Mouse (Mus musculus) testis, adult 2 months (tissue): ENCODE data around the gene Gmnn. TPM values are rescaled to one million over a fixed set of nuclear protein-coding genes. Genes with fewer than 3 reads are reported as not detected.

ENCODE experiments used
- H3K27ac ChIP-seq: fragments of 200-500 bp; 2 replicates; pipeline ENCODE4 v1.5.1; 2012; ENCODE audit warnings: low read depth, low read length; ENCODE audit not compliant: control insufficient read depth, insufficient read depth
- H3K27me3 ChIP-seq: fragments of 200-500 bp; 2 replicates; pipeline ENCODE4 v1.6.1; 2012; ENCODE audit warnings: mild to moderate bottlenecking, low read length, moderate library complexity; ENCODE audit not compliant: control insufficient read depth, insufficient read depth
- H3K36me3 ChIP-seq: fragments of 200-500 bp; 2 replicates; pipeline ENCODE4 v1.6.1; 2012; ENCODE audit warnings: mild to moderate bottlenecking, low read length; ENCODE audit not compliant: control insufficient read depth, insufficient read depth
- H3K4me1 ChIP-seq: fragments of 200-500 bp; 2 replicates; pipeline ENCODE4 v1.6.1; 2012; ENCODE audit warnings: low read length; ENCODE audit not compliant: control insufficient read depth, insufficient read depth
- H3K4me3 ChIP-seq: fragments of 200-500 bp; 2 replicates; pipeline ENCODE4 v1.5.1; 2012; ENCODE audit warnings: low read depth, mild to moderate bottlenecking, low read length, moderate library complexity, mixed read lengths; ENCODE audit not compliant: control insufficient read depth
- CTCF ChIP-seq: fragments of 200-500 bp; IDR thresholded peaks from 2 replicates; pipeline ENCODE4 v1.5.1; 2012; ENCODE audit warnings: low read depth, mild to moderate bottlenecking, inconsistent platforms, low read length, moderate library complexity; ENCODE audit not compliant: control insufficient read depth, insufficient read depth, insufficient replicate concordance
- POLR2A ChIP-seq: fragments of 200-500 bp; IDR thresholded peaks from 2 replicates; pipeline ENCODE4 v1.6.1; 2012; ENCODE audit warnings: low read depth, mild to moderate bottlenecking, inconsistent platforms, low read length, moderate library complexity; ENCODE audit not compliant: control insufficient read depth
- polyA plus RNA-seq: library from polyadenylated mRNA; depleted of rRNA; stranded (reverse); fragments of >200 nt; gene quantifications from 2 replicates; pipeline ENCODE4 v1.2.3, GENCODE M21; 2012

Gmnn gene
- polyA plus RNA-seq, 1 experiment, result 11.0 TPM

DNA sequence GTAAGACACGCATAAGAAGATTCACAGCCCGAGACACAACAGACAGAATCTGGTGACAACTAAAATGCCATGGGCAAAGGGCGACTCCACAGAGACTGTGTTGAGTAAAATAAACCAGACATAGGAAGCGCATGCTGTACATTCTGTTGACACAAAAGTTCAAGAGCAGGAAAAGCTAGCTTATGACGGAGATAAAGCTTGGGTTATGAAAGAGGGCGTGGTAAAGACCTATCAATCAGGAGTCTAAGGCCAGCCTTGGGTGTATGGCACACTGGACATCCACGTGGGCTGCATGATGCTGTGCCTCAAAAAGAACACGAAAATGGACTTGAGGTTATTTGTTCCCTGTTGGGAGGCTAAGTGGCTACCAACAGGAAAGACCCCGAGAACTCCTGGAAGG is 45.3 kb downstream of the Gmnn start:
- Histone ChIP-seq H3K27ac (no peak overlapping the region), H3K27me3 (no peaks in the 10 kb centered on the region), H3K4me1 (peaks cover 15% of the 10 kb centered on the region), H3K4me3 (no peak overlapping the region), H3K36me3 (no peaks in the 10 kb centered on the region)
- TF ChIP-seq POLR2A (no peak), CTCF (no peak)

DNA sequence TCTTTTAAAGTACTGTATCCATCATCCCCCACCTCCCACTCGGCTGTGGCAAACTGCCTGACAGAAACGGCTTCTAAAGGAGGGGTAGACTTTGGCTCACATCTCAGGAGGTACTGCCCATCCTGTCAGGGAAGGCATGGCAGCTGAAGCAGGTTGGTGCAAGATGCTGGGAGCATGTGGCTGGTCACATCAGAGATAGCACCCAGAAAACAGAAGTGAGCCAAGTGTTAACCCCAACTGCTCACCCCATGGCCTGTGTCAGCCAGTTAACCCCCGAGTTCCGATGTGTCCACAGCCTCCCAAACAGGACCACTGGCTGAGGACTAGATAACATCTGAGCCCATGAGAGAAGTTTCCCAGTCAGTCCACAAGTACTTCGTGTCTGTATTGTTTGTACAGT is 46.1 kb downstream of the Gmnn start:
- no peak for TF ChIP-seq POLR2A
- TF ChIP-seq CTCF, result no peak
- Histone ChIP-seq H3K4me3 (no peak overlapping the region), H3K4me1 (peaks cover 15% of the 10 kb centered on the region), H3K27me3 (no peaks in the 10 kb centered on the region), H3K36me3 (no peaks in the 10 kb centered on the region), H3K27ac (peak overlapping the region; percentile 17; the same call in 1 of the 2 replicates)

DNA sequence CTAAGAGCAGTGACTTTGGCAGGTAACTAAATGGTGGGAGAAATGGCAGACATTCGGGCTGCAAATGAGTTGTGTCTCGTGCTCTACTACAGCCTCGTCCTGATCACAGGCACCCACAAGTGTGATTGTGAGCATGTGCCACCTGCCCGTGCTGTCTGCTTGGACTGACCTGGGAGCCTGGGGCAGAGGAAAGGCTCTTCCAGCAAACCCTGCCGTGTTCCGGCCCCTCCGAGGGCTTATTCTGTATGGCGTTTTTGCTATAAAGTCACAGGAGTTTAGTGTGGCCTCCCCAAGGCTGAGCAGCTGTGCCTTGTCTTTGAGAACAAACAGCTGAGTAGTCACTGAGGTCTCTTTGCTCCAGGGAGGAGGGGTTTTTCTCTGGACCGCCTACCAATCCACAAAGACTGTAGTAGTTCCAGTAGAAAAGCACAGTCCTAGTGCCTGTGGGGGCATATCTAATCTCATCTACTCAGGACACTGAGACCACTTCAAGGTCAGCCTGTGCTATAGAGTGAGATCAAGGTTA is 47.3 kb downstream of the Gmnn start:
- no peak for TF ChIP-seq POLR2A
- no peak for TF ChIP-seq CTCF
- no peaks in the 10 kb centered on the region for H3K27me3 ChIP-seq
- no peak overlapping the region for H3K4me3 ChIP-seq
- no peaks in the 10 kb centered on the region for H3K36me3 ChIP-seq
- H3K27ac ChIP-seq, result peak overlapping the region; percentile 65
- H3K4me1 ChIP-seq, result peaks cover 15% of the 10 kb centered on the region

DNA sequence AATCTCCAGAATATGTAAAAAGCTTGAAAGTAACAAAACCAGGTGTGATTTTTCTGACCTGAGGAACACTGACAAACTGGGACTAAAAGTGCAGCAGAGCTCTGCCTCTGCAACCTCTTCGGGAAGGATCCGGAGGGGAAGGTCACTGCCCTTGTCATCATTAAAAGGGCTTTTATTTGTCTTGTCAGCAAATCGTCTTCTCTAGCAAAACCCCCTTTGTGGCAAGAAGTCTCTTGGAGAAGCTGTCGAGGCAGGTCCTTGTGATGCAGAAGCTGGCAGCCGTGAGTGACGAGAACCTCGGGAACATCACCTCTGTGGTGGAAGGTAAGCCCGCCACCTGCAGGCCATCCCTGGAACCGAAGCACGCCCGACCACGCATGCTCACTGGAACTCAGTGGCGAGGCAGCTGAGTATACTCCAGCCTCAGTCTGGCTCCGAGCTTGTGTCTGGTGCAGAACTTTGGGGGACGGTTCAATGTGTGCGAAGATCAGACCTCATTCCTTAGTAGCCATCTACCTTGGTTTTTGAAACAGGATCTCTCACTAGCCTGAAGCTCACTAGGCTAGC is 48.2 kb downstream of the Gmnn start:
- no peak for TF ChIP-seq POLR2A
- TF ChIP-seq CTCF, result peak; percentile 96
- H3K27ac ChIP-seq, result peak overlapping the region; percentile 65; the same call in 1 of the 2 replicates
- H3K4me3 ChIP-seq, result peak overlapping the region; percentile 22
- H3K36me3 ChIP-seq, result no peaks in the 10 kb centered on the region
- H3K27me3 ChIP-seq, result no peaks in the 10 kb centered on the region
- H3K4me1 ChIP-seq, result peaks cover 15% of the 10 kb centered on the region

DNA sequence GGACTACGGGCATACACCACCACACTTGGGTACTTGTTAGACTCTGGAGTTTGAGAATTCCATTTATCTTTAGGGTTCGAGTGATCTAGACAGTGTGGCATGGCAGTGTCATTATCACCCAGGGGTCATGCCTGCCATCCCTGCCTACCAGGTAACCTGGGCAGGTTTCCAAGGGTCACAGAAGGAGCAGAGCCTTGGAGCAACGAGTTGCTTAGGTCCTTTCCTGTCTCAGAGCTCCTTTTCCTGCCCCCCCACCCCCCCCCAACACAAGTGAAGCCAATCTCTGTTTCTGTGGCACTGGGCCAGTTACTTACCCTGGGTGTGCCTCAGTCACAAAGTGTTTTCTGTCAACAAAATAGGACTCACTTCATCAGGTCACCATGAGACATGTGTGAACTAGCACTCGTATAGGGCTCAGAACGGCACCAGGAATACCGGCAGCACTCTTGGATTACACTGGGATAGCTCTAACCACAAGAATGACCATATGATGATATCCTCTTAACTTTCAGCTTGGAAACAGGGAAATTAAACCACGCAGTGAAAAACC is 49.1 kb downstream of the Gmnn start:
- TF ChIP-seq CTCF (no peak), POLR2A (no peak)
- H3K27ac ChIP-seq, result no peak overlapping the region
- H3K27me3 ChIP-seq, result no peaks in the 10 kb centered on the region
- H3K4me3 ChIP-seq, result no peak overlapping the region
- peaks cover 15% of the 10 kb centered on the region for H3K4me1 ChIP-seq
- H3K36me3 ChIP-seq, result no peaks in the 10 kb centered on the region

DNA sequence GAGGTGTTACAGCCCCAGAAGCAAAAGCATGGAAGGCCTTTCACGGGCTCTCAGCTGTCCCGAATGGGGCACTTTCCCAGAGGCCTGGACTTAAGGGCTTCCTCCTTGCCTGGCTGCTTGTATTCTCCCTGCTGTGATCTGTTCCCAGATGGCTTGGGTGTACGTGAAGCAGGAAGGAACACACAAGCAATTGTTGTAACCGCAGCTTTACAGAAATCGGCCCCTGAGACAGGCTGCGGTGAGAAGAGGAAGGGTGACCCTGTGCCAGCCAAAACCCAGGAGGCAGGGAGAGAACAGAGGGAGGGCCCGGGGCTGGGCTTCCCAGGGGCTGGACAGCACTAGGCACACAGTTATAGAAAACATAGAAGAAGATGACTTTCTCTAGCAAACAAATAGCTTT is 50.8 kb downstream of the Gmnn start:
- Histone ChIP-seq H3K27me3 (no peaks in the 10 kb centered on the region), H3K27ac (no peak overlapping the region)
- TF ChIP-seq POLR2A, result no peak
- no peak for TF ChIP-seq CTCF

DNA sequence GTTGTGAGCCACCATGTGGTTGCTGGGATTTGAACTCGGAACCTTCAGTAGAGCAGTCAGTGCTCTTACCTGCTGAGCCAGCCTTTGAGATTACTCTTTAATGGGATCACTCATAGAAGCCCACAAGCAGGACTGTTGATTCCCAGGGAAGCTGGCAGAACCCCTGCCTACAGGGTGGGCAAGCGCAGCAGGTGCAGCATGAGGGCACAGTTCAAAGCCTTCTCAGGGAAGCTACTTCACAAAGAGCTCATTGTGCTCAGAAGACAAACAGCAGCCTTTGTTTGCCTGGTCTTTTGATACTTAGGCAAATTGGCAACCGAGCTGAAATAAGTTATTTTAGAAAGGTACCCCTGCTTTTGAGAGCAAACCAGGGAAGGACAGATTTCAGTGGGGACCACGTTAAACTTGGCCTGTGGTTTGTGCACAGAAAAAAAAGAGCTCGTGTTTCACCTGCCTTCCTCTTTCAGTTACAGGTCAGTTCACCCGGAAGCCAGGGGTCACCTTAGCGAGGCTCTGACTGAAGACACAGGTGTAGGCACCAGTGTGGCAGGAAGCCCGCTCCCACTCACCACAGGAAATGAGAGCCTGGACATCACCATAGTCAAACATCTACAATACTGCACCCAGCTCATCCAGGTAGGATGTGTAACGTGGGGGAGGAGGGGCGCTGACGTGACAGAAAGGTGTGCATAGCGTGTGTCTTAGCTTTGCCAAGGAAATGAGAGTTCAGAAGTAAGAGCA is 51.9 kb downstream of the Gmnn start:
- no peak for TF ChIP-seq CTCF
- no peak for TF ChIP-seq POLR2A
- Histone ChIP-seq H3K4me3 (no peak overlapping the region), H3K27me3 (no peaks in the 10 kb centered on the region), H3K4me1 (peaks cover 9% of the 10 kb centered on the region), H3K27ac (no peak overlapping the region), H3K36me3 (no peaks in the 10 kb centered on the region)

More for the DNA sequence above, 50.8 kb downstream of the Gmnn start:
- no peak overlapping the region for H3K4me3 ChIP-seq
- peaks cover 15% of the 10 kb centered on the region for H3K4me1 ChIP-seq
- H3K36me3 ChIP-seq, result no peaks in the 10 kb centered on the region
